In genomic region chr9:35030823-35031222, GRCm38 (mm10) we compare ENCODE assay signal across 11 mouse cellular contexts.
DNase-seq lines count a peak whose midpoint lies in the region; ATAC-seq and TF ChIP-seq lines count a peak whose summit lies in the region.
"Had no signal": no experiment of that assay in that cellular context is flagged by ENCODE, and none has a peak within 500 bp of the region (broad histone marks: within the 10 kb centered on the region; RNA-seq: fewer than 3 reads in every experiment).

No protein-coding gene starts in this region.

- no peak overlapping the region for H3K4me2 ChIP-seq in limb, embryonic 14.5 days (replicated peaks; ENCODE audit: low read depth, low read length, severe bottlenecking)
- H3K4me2 ChIP-seq: forebrain, embryonic 12.5 days had no signal

- peaks cover 8% of the 10 kb centered on the region for H3K4me1 ChIP-seq in limb, embryonic 14.5 days (ENCODE audit: control insufficient read depth, insufficient read depth, low read length)
- H3K4me1 ChIP-seq in limb, embryonic 10.5 days, result peaks cover 20% of the 10 kb centered on the region
- H3K4me1 ChIP-seq: forebrain, embryonic 12.5 days had no signal

- TF ChIP-seq POLR2A in limb, embryonic 14.5 days (IDR thresholded peaks at IDR 0.05; ENCODE audit: borderline replicate concordance, extremely low read depth, insufficient read depth, insufficient read length), result no peak

- ATAC-seq in limb, embryonic 14.5 days (ENCODE audit: low FRiP score, low read depth), result 0 out of 2 replicates have a peak, but pooled peaks have one; percentile 45
- no peak for ATAC-seq in monocyte, adult 5-6 weeks (replicated peaks; ENCODE audit: insufficient number of reproducible peaks, low FRiP score, low TSS enrichment, poor library complexity, severe bottlenecking)

- H3K9ac ChIP-seq in limb, embryonic 14.5 days (ENCODE audit: low read depth, low read length, severe bottlenecking), result no peak overlapping the region
- H3K9ac ChIP-seq: forebrain, embryonic 12.5 days had no signal

- peak; percentile 51 for DNase-seq in gastrocnemius, adult 18-20 months (ENCODE audit: low spot score)
- DNase-seq in gastrocnemius, postnatal 25 days, result no peak
- peak; percentile 50 for DNase-seq in limb, embryonic 14.5 days (ENCODE audit: low spot score)
- DNase-seq in limb, embryonic 10.5 days (ENCODE audit: low spot score), result no peak
- peak; percentile 79 for DNase-seq in adipocyte (ENCODE audit: low spot score)
- peak; percentile 54 to 61 for DNase-seq in layer of hippocampus, postnatal 10 days (ENCODE audit: low spot score in 2 of 2)
- no peak for DNase-seq in frontal cortex, postnatal 14 days (ENCODE audit: low spot score in 2 of 2)
- DNase-seq: cerebellum, adult 11-12 months had no signal

- 81% methylated on average over 5 of the region's 5 CpGs for WGBS in limb, embryonic 14.5 days
- WGBS in limb, embryonic 10.5 days, result 85% methylated on average over 5 of the region's 5 CpGs

- no peak overlapping the region for H3K27ac ChIP-seq in limb, embryonic 14.5 days (replicated peaks; ENCODE audit: low read depth, low read length)
- no peak overlapping the region for H3K27ac ChIP-seq in limb, embryonic 10.5 days
- H3K27ac ChIP-seq: forebrain, embryonic 12.5 days had no signal

- H3K9me3 ChIP-seq in limb, embryonic 14.5 days (ENCODE audit: control insufficient read depth, low read length), result no peaks in the 10 kb centered on the region
- no peaks in the 10 kb centered on the region for H3K9me3 ChIP-seq in limb, embryonic 10.5 days (replicated peaks)
- H3K9me3 ChIP-seq: forebrain, embryonic 12.5 days; G1E had no signal

- H3K4me3 ChIP-seq in limb, embryonic 14.5 days (replicated peaks; ENCODE audit: low read length), result no peak overlapping the region
- no peak overlapping the region for H3K4me3 ChIP-seq in limb, embryonic 10.5 days
- H3K4me3 ChIP-seq: forebrain, embryonic 12.5 days had no signal

- H3K27me3 ChIP-seq in limb, embryonic 14.5 days (ENCODE audit: control insufficient read depth, insufficient read depth, low read length), result no peaks in the 10 kb centered on the region
- H3K27me3 ChIP-seq in limb, embryonic 10.5 days (ENCODE audit: low read depth, poor library complexity, severe bottlenecking), result peaks cover 6% of the 10 kb centered on the region; the same call in 1 of the 2 replicates

- no peaks in the 10 kb centered on the region; the same call in 1 of the 2 replicates for H3K36me3 ChIP-seq in limb, embryonic 14.5 days (ENCODE audit: control insufficient read depth, insufficient read depth, low read length)
- no peaks in the 10 kb centered on the region for H3K36me3 ChIP-seq in limb, embryonic 10.5 days
- H3K36me3 ChIP-seq: forebrain, embryonic 12.5 days; G1E had no signal

Comparison
In these comparisons a context has a peak if more than half of its experiments do, and no peak if none do; other contexts are left out.
1. DNase-seq: peak in gastrocnemius, adult 18-20 months (single experiment), limb, embryonic 14.5 days (single experiment), adipocyte (single experiment) and layer of hippocampus, postnatal 10 days (2 of 2); none in gastrocnemius, postnatal 25 days (single experiment), limb, embryonic 10.5 days (single experiment) and frontal cortex, postnatal 14 days (0 of 2).